Mouse (Mus musculus): ENCODE results near the gene Itga2.

GRCm38 (mm10) chr13:114818513-114818912, 113.4 kb downstream of the Itga2 start:
- TF ChIP-seq CTCF (IDR thresholded peaks at IDR 0.05): no peak
- TF ChIP-seq EP300 (IDR thresholded peaks at IDR 0.05): no peak

All from lung, postnatal 0 days (tissue).